Mouse (Mus musculus) testis, adult 2 months (tissue): Measurements from ENCODE around the gene Srl. TPM values are rescaled to one million over a fixed set of nuclear protein-coding genes. Genes with fewer than 3 reads are reported as not detected.
"Not testable (repeated sequence)": the region's sequence is repeated elsewhere in the genome, so short reads cannot be mapped to it uniquely, and the experiment has no call there.

ENCODE experiments used
- H3K27ac ChIP-seq: fragments of 200-500 bp; 2 replicates; pipeline ENCODE4 v1.5.1; 2012; ENCODE audit warnings: low read depth, low read length; ENCODE audit not compliant: control insufficient read depth, insufficient read depth
- H3K27me3 ChIP-seq: fragments of 200-500 bp; 2 replicates; pipeline ENCODE4 v1.6.1; 2012; ENCODE audit warnings: mild to moderate bottlenecking, low read length, moderate library complexity; ENCODE audit not compliant: control insufficient read depth, insufficient read depth
- H3K36me3 ChIP-seq: fragments of 200-500 bp; 2 replicates; pipeline ENCODE4 v1.6.1; 2012; ENCODE audit warnings: mild to moderate bottlenecking, low read length; ENCODE audit not compliant: control insufficient read depth, insufficient read depth
- H3K4me1 ChIP-seq: fragments of 200-500 bp; 2 replicates; pipeline ENCODE4 v1.6.1; 2012; ENCODE audit warnings: low read length; ENCODE audit not compliant: control insufficient read depth, insufficient read depth
- H3K4me3 ChIP-seq: fragments of 200-500 bp; 2 replicates; pipeline ENCODE4 v1.5.1; 2012; ENCODE audit warnings: low read depth, mild to moderate bottlenecking, low read length, moderate library complexity, mixed read lengths; ENCODE audit not compliant: control insufficient read depth
- CTCF ChIP-seq: fragments of 200-500 bp; IDR thresholded peaks from 2 replicates; pipeline ENCODE4 v1.5.1; 2012; ENCODE audit warnings: low read depth, mild to moderate bottlenecking, inconsistent platforms, low read length, moderate library complexity; ENCODE audit not compliant: control insufficient read depth, insufficient read depth, insufficient replicate concordance
- POLR2A ChIP-seq: fragments of 200-500 bp; IDR thresholded peaks from 2 replicates; pipeline ENCODE4 v1.6.1; 2012; ENCODE audit warnings: low read depth, mild to moderate bottlenecking, inconsistent platforms, low read length, moderate library complexity; ENCODE audit not compliant: control insufficient read depth
- polyA plus RNA-seq: library from polyadenylated mRNA; depleted of rRNA; stranded (reverse); fragments of >200 nt; gene quantifications from 2 replicates; pipeline ENCODE4 v1.2.3, GENCODE M21; 2012

Srl gene
- polyA plus RNA-seq, 1 experiment: 6.1 TPM

- H3K27me3 ChIP-seq: no peaks in the 10 kb centered on the region
- H3K27ac ChIP-seq: no peak overlapping the region
- H3K4me3 ChIP-seq: no peak overlapping the region
- peaks cover 2% of the 10 kb centered on the region for H3K4me1 ChIP-seq
- H3K36me3 ChIP-seq: no peaks in the 10 kb centered on the region
- TF ChIP-seq CTCF (no peak), POLR2A (no peak)
Measured at GRCm38 (mm10) chr16:4541033-4541432, 583 bp downstream of the Srl start.

- H3K36me3 ChIP-seq: no peaks in the 10 kb centered on the region
- H3K27me3 ChIP-seq: no peaks in the 10 kb centered on the region
- H3K4me3 ChIP-seq: no peak overlapping the region
- H3K4me1 ChIP-seq: peaks cover 2% of the 10 kb centered on the region
- TF ChIP-seq POLR2A (no peak), CTCF (no peak)
- no peak overlapping the region for H3K27ac ChIP-seq
Measured at GRCm38 (mm10) chr16:4540064-4540775, 1.4 kb downstream of the Srl start.

GRCm38 (mm10) chr16:4539521-4539920, 2.1 kb downstream of the Srl start:
- Histone ChIP-seq H3K4me1 (peaks cover 2% of the 10 kb centered on the region), H3K27me3 (no peaks in the 10 kb centered on the region), H3K36me3 (no peaks in the 10 kb centered on the region), H3K27ac (no peak overlapping the region), H3K4me3 (no peak overlapping the region)
- TF ChIP-seq POLR2A (no peak), CTCF (no peak)

GRCm38 (mm10) chr16:4537616-4538358, 3.8 kb downstream of the Srl start:
- Histone ChIP-seq H3K27me3 (no peaks in the 10 kb centered on the region), H3K27ac (no peak overlapping the region; the same call in 1 of the 2 replicates), H3K4me3 (no peak overlapping the region), H3K36me3 (no peaks in the 10 kb centered on the region), H3K4me1 (peaks cover 2% of the 10 kb centered on the region)
- TF ChIP-seq CTCF: no peak
- no peak for TF ChIP-seq POLR2A

- H3K27ac ChIP-seq, H3K4me3 ChIP-seq, H3K4me1 ChIP-seq, H3K36me3 ChIP-seq, H3K27me3 ChIP-seq: not testable (repeated sequence)
Measured at GRCm38 (mm10) chr16:4527373-4527772, 14.2 kb downstream of the Srl start.

GRCm38 (mm10) chr16:4523313-4524004, 18.2 kb downstream of the Srl start:
- TF ChIP-seq POLR2A (no peak), CTCF (no peak)
- no peak overlapping the region for H3K27ac ChIP-seq
- H3K4me1 ChIP-seq: peaks cover 5% of the 10 kb centered on the region; the same call in 1 of the 2 replicates
- no peaks in the 10 kb centered on the region for H3K27me3 ChIP-seq
- no peaks in the 10 kb centered on the region for H3K36me3 ChIP-seq
- no peak overlapping the region for H3K4me3 ChIP-seq

GRCm38 (mm10) chr16:4522879-4523278, 18.7 kb downstream of the Srl start:
- TF ChIP-seq CTCF: no peak
- no peak for TF ChIP-seq POLR2A

More at GRCm38 (mm10) chr16:4522879-4523278, 18.7 kb downstream of the Srl start:
- Histone ChIP-seq H3K4me3 (no peak overlapping the region), H3K36me3 (no peaks in the 10 kb centered on the region), H3K4me1 (peaks cover 5% of the 10 kb centered on the region; the same call in 1 of the 2 replicates), H3K27me3 (no peaks in the 10 kb centered on the region), H3K27ac (no peak overlapping the region)
